Mouse (Mus musculus): ENCODE data around the gene Cdkn1a.

Cdkn1a gene

GRCm38 (mm10) chr17:29117006-29117648, 26.4 kb downstream of the Cdkn1a start:
- DNase-seq (ENCODE audit: low read depth, low spot score), result no peak

DNA sequence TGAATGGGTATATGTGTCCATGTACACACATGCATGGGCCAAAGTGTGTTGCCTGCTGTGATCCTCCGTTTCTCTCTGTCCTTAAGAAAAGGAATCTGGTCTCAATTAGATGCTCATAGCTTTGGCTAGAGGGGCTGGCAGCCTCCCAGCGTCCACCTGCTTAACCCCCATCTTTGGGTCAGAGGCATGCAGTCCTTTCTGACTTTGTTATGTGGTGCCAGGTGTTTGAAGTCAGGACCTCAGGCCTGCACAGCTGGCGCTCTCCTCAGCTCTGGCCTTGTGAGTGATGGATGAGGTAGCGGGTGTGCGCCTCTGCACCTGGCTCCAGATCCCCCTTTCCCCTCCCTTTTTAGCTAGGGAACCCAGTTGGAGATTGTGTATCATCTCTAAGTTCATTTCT, 27.3 kb downstream of the Cdkn1a start:
- DNase-seq (ENCODE audit: low read depth, low spot score), result no peak

DNA sequence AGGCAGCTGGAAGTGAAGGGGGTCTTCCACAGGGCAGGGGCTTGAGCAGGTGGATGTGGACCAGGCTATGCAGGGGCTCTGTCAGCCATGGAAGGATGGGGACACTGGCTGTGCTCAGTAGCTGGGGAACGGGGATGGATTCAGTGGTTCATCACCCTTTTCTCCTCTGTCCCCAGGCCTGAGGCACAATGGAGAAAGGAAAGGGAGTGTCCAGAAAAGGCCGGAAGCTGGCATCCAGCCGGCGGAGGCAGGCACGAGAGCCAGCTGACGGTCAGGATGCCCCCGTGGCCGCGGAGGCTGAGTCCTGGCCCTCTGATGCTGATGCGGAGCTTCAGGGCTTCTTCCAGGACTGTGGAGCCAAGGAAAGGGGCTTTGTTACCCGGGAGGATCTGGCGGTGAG, 29.9 kb downstream of the Cdkn1a start:
- DNase-seq (ENCODE audit: low read depth, low spot score), result no peak

DNA sequence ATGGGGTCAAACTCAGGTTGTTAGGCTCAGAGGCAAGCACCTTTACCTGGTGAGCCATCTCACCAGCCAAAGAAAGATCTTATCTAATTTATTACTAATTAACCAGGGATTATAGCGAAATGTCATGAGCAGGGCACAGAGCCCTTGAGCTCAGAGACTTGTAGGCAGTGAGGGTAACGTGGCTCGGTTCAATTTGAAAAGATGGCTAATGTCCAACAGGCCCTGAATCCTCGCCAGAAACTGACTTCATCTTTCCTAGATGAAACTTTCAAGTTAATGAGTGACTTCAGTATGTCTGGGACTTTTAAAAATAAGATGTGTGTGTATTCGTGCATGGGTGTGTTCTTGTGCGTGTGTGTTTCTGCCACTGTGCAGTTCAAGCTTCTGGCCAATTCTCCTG, 32.0 kb downstream of the Cdkn1a start:
- DNase-seq (ENCODE audit: low read depth, low spot score), result no peak

DNA sequence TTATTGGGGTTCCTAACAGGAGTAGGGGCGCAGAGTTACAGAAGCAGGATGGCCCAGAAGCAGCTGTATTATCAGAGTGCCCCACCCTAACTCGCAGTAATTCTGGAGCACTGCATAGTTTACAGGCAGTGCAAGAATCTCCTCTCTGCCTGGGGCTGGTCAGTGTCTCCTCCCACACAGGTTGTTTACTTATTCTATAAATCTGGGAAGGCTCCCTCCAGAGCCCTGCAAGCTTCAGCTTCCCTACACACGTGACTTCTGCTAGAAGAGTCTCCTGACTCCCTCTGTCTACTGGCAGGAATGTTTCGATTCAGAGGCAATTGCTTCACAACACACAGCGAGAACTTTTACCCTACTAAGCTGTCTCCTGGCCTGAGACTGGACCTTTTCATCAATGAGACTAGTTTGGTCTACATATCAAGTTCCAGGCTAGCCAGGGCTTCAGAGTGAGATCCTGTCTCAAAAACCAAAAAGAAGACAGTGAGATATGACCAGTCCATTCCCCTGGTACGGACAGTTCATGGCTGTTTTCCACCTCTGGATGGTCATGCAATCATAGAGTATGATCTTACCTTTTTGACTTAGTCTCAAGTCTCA, 32.9 kb downstream of the Cdkn1a start:
- DNase-seq (ENCODE audit: low read depth, low spot score), result no peak

DNA sequence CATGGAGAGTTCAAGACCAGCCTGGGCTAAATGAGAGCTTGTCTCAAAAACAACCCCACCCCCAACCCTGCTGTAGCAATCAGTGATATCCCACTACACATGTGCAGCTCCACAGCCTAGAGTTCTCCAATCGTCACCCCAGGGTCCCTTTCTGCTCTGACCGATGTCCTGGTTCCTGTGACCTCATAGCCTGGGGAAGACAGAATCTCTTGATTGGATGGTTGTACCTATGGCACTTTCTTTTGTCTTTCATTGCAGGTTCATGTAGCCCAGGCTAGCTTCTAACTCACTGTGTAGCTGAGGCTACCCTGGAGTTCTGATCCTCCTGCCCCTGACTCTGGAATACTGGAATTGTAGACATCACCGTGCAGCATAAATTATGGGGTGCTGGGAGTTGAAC, 35.8 kb downstream of the Cdkn1a start:
- no peak for DNase-seq (ENCODE audit: low read depth, low spot score)

DNA sequence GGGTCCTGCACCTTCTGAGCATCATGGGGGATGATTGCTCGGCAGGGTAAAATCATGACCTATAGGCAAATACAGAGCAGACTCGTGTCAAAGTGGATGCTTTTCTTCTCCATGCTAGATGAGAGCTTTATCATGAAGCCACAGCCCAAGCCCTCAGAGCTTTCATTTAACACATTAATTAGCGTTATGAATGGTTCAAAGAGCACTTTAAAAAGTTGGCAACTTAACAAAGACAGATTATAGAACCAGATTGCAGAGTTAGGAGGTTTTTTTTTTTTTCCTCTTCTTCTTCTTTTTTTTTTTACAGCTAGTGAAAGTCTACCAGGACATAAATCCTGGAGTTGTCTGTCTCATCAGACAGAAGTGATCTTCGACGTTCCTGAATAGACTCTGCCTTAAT, 38.6 kb downstream of the Cdkn1a start:
- DNase-seq (ENCODE audit: low read depth, low spot score), result no peak

- no peak for DNase-seq (ENCODE audit: low read depth, low spot score)
These were observed 44.3 kb downstream of the Cdkn1a start for GRCm38 (mm10) chr17:29135066-29135465.

DNA sequence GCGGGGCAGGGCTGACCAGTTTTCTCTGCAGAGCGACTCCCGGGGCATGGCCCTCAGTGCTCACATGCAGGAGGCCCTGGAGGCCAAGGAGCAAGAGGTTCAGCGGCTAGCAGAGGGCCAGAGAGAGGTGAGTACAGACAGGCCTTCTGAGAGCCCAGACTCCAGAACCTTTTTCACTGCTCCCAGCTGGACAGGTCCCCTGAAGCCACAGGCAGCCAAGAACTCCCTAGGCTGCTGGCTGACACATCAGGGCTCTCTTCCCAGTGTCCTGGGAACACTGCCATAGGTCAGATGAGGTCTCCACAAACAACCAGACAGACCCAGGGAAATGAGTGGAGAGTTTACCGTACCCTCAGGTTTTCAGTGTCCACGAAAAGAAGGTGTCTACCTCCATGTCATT, 45.5 kb downstream of the Cdkn1a start:
- no peak for DNase-seq (ENCODE audit: low read depth, low spot score)

GRCm38 (mm10) chr17:29137906-29138305, 47.1 kb downstream of the Cdkn1a start:
- no peak for DNase-seq (ENCODE audit: low read depth, low spot score)

GRCm38 (mm10) chr17:29141577-29141976, 50.8 kb downstream of the Cdkn1a start:
- no peak for DNase-seq (ENCODE audit: low read depth, low spot score)

DNA sequence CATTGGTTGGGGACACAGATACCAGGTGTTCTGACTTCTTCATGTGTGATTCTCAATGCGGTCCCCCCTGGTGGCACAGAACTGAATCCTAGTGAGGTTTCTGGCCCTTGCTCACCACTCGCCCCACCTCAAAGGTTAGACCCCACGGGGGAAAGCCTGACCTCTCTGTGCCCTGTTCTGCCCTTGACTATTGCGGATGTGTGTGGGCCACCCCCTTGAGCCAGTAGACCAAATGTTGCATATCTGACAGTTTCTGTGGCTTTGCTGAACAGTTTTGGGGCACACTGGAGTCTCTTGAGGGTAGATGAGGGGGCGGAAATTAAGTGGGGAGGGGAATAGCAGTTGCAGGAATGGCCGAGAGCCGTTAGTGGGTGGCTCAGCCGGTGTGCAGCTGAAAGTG, 52.5 kb downstream of the Cdkn1a start:
- peak; percentile 24 for DNase-seq (ENCODE audit: low read depth, low spot score)

- peak; percentile 33 for DNase-seq (ENCODE audit: low read depth, low spot score)
These were observed 54.3 kb downstream of the Cdkn1a start for GRCm38 (mm10) chr17:29145101-29145500.

GRCm38 (mm10) chr17:29147273-29147672, 56.5 kb downstream of the Cdkn1a start:
- DNase-seq (ENCODE audit: low read depth, low spot score), result no peak

DNA sequence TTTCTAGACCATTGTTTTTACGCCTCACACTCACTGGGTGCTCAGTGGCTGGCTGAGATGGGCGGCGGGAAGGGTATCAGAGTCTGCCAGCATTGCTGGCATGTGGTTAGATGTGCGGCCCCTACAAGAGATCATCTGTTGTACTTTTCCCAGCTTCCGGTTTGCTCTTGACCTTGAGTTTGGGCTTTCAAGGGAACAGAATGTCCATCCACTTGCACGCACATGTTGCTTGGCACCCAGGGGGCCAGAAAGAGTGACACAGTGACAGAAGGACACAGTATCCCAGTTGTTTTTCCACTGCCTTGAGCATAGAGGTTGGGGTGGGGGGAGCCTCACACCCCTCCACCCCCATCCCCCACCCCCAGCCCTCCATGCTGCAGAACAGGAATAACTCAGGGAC, 57.0 kb downstream of the Cdkn1a start:
- no peak for DNase-seq (ENCODE audit: low read depth, low spot score)

- DNase-seq (ENCODE audit: low read depth, low spot score), result no peak
These were observed 59.0 kb downstream of the Cdkn1a start for GRCm38 (mm10) chr17:29149766-29150165.

Data from CD4-positive, CD25-positive, alpha-beta regulatory T cell, adult 2 months (primary cell).